Mouse (Mus musculus): ENCODE data around the gene Skil.

The Skil gene

GRCm38 (mm10) chr3:31083507-31084245 lies 11.2 kb upstream of the Skil start:
- no peak for DNase-seq (ENCODE audit: low spot score in 2 of 2)

- no peak for DNase-seq (ENCODE audit: low spot score in 2 of 2)
These were observed 9.9 kb upstream of the Skil start for GRCm38 (mm10) chr3:31085000-31085399.

- no peak for DNase-seq (ENCODE audit: low spot score in 2 of 2)
These were observed 5.8 kb upstream of the Skil start for GRCm38 (mm10) chr3:31088789-31089775.

- no peak for DNase-seq (ENCODE audit: low spot score in 2 of 2)
These were observed 4.9 kb upstream of the Skil start for GRCm38 (mm10) chr3:31089956-31090355.

- peak; percentile 73 for DNase-seq (ENCODE audit: low spot score in 2 of 2)
These were observed 1.7 kb upstream of the Skil start for GRCm38 (mm10) chr3:31093196-31093595.

- peak; percentile 67 to 69 for DNase-seq (ENCODE audit: low spot score in 2 of 2)
These were observed 1.1 kb upstream of the Skil start for GRCm38 (mm10) chr3:31093627-31094351.

GRCm38 (mm10) chr3:31095179-31095490 lies 277 bp downstream of the Skil start:
- peak in 1 of 2 experiments; percentile 13 for DNase-seq (ENCODE audit: low spot score in 2 of 2)

GRCm38 (mm10) chr3:31095491-31096154 lies 765 bp downstream of the Skil start:
- DNase-seq (ENCODE audit: low spot score in 2 of 2): peak; percentile 27 to 43

GRCm38 (mm10) chr3:31096155-31097101 lies 1.6 kb downstream of the Skil start:
- no peak for DNase-seq (ENCODE audit: low spot score in 2 of 2)

- DNase-seq (ENCODE audit: low spot score in 2 of 2): no peak
These were observed 2.4 kb downstream of the Skil start for GRCm38 (mm10) chr3:31097102-31097720.

GRCm38 (mm10) chr3:31097976-31098375 lies 3.1 kb downstream of the Skil start:
- no peak for DNase-seq (ENCODE audit: low spot score in 2 of 2)

GRCm38 (mm10) chr3:31098556-31098955 lies 3.7 kb downstream of the Skil start:
- no peak for DNase-seq (ENCODE audit: low spot score in 2 of 2)

- DNase-seq (ENCODE audit: low spot score in 2 of 2): no peak
These were observed 5.2 kb downstream of the Skil start for GRCm38 (mm10) chr3:31100026-31100425.

- DNase-seq (ENCODE audit: low spot score in 2 of 2): no peak
These were observed 5.9 kb downstream of the Skil start for GRCm38 (mm10) chr3:31100802-31101201.

GRCm38 (mm10) chr3:31104936-31105335 lies 10.1 kb downstream of the Skil start:
- no peak for DNase-seq (ENCODE audit: low spot score in 2 of 2)

- no peak for DNase-seq (ENCODE audit: low spot score in 2 of 2)
These were observed 11.7 kb downstream of the Skil start for GRCm38 (mm10) chr3:31106597-31106996.

GRCm38 (mm10) chr3:31107674-31108073 lies 12.8 kb downstream of the Skil start:
- DNase-seq (ENCODE audit: low spot score in 2 of 2): no peak

- no peak for DNase-seq (ENCODE audit: low spot score in 2 of 2)
These were observed 14.2 kb downstream of the Skil start for GRCm38 (mm10) chr3:31109108-31109507.

- no peak for DNase-seq (ENCODE audit: low spot score in 2 of 2)
These were observed 28.2 kb downstream of the Skil start for GRCm38 (mm10) chr3:31123098-31123497.

GRCm38 (mm10) chr3:31126303-31126702 lies 31.4 kb downstream of the Skil start:
- DNase-seq (ENCODE audit: low spot score in 2 of 2): no peak

All from right cerebral cortex, adult 2 months (tissue).